Mouse (Mus musculus) midbrain, embryonic 16.5 days (tissue): Measurements from ENCODE around the gene Tmem240. TPM values are rescaled to one million over a fixed set of nuclear protein-coding genes. Genes with fewer than 3 reads are reported as not detected.
"Not testable (repeated sequence)": the region's sequence is repeated elsewhere in the genome, so short reads cannot be mapped to it uniquely, and the experiment has no call there.

ENCODE experiments used
- ATAC-seq: fragments of 200-750 bp; cut with Nextera tagmentation; 2 replicates; pipeline ENCODE4 v1.8.0; 2017; ENCODE audit warnings: moderate TSS enrichment
- H3K27ac ChIP-seq: fragments of 300-500 bp; sonication (generic); 2 replicates; pipeline ENCODE4 v1.5.1; 2014; ENCODE audit warnings: mild to moderate bottlenecking, low read length, mixed read lengths
- H3K27me3 ChIP-seq: fragments of 300-500 bp; sonication (generic); 2 replicates; pipeline ENCODE4 v1.6.1; 2014; ENCODE audit warnings: low read depth, low read length, mixed read lengths; ENCODE audit not compliant: control insufficient read depth, insufficient read depth
- H3K36me3 ChIP-seq: fragments of 300-500 bp; sonication (generic); 2 replicates; pipeline ENCODE4 v1.6.1; 2014; ENCODE audit warnings: mild to moderate bottlenecking, low read length, moderate library complexity, mixed read lengths; ENCODE audit not compliant: control insufficient read depth, insufficient read depth
- H3K4me1 ChIP-seq: fragments of 300-500 bp; sonication (generic); 2 replicates; pipeline ENCODE4 v1.6.1; 2014; ENCODE audit warnings: mild to moderate bottlenecking, low read length, mixed read lengths; ENCODE audit not compliant: control insufficient read depth, insufficient read depth
- H3K4me2 ChIP-seq: fragments of 300-500 bp; sonication (generic); 2 replicates; pipeline ENCODE4 v1.6.1; 2014; ENCODE audit warnings: mild to moderate bottlenecking, low read length, mixed read lengths
- H3K4me3 ChIP-seq: fragments of 300-500 bp; sonication (generic); 2 replicates; pipeline ENCODE4 v1.5.1; 2014; ENCODE audit warnings: low read depth, mild to moderate bottlenecking, low read length, moderate library complexity, mixed read lengths
- H3K9ac ChIP-seq: fragments of 300-500 bp; sonication (generic); 2 replicates; pipeline ENCODE4 v1.6.1; 2014; ENCODE audit warnings: low read depth, low read length, mixed read lengths
- H3K9me3 ChIP-seq: fragments of 300-500 bp; sonication (generic); replicated peaks from 2 replicates; pipeline ENCODE4 v1.6.1; 2014; ENCODE audit warnings: mild to moderate bottlenecking, low read length, mixed read lengths; ENCODE audit not compliant: control insufficient read depth, poor library complexity, severe bottlenecking
- whole genome bisulfite sequencing: fragments of 180-500 bp; shearing (Covaris S2); extraction: QIAGEN DNeasy Blood & Tissue Kit; methylation state at CpG from one replicate; pipeline ENCODE4 v1.1.7; 2014; 5-methylcytosine and 5-hydroxymethylcytosine counted together
- microRNA-seq: library from miRNA; unstranded; fragments of <30 nt; microRNA quantifications from one replicate; pipeline ENCODE4, GENCODE M21; 2017
- polyA plus RNA-seq: library from polyadenylated mRNA; unstranded; fragments of >200 nt; fragmentation: Nextera tagmentation; extraction: Ambion mirVana; gene quantifications from 2 replicates; pipeline ENCODE4 v1.2.1, GENCODE M21; 2015

Tmem240 gene
- polyA plus RNA-seq, 1 experiment from 2014 or later = 25.3 TPM

- peak overlapping the region; percentile 28; the same call in 1 of the 2 replicates for H3K4me2 ChIP-seq
- no peaks in the 10 kb centered on the region for H3K36me3 ChIP-seq
- no peaks in the 10 kb centered on the region for H3K9me3 ChIP-seq
- ATAC-seq = no peak
- H3K9ac ChIP-seq = peak overlapping the region; percentile 43; the same call in 1 of the 2 replicates
- H3K27ac ChIP-seq = no peak overlapping the region
- 79% methylated on average over 10 of the region's 10 CpGs for WGBS
- H3K4me3 ChIP-seq = no peak overlapping the region
- peaks cover 19% of the 10 kb centered on the region for H3K4me1 ChIP-seq
- H3K27me3 ChIP-seq = no peaks in the 10 kb centered on the region
Measured at GRCm38 (mm10) chr4:155785246-155785645, 50.6 kb downstream of the Tmem240 start.

GRCm38 (mm10) chr4:155785819-155786218 lies 51.2 kb downstream of the Tmem240 start, which contains the start of gene Tmem88b:
TSS of gene Tmem88b (minus strand) at chr4:155785874.
- no peaks in the 10 kb centered on the region for H3K9me3 ChIP-seq
- peak within 1 kb of the TSS; percentile 60 for H3K4me3 ChIP-seq
- H3K4me1 ChIP-seq = peaks cover 19% of the 10 kb centered on the region
- ATAC-seq = no peak
- H3K27ac ChIP-seq = peak within 1 kb of the TSS; percentile 89; the same call in 1 of the 2 replicates
- H3K4me2 ChIP-seq = peak within 1 kb of the TSS; percentile 75
- H3K36me3 ChIP-seq = no peaks in the 10 kb centered on the region
- H3K9ac ChIP-seq = peak within 1 kb of the TSS; percentile 94
- WGBS = 71% methylated on average over 5 of the region's 5 CpGs
- no peaks in the 10 kb centered on the region for H3K27me3 ChIP-seq

- WGBS = 83% methylated on average over 3 of the region's 3 CpGs
- H3K27ac ChIP-seq = no peak overlapping the region
- ATAC-seq = no peak
Measured at GRCm38 (mm10) chr4:155788300-155788699, 53.7 kb downstream of the Tmem240 start.

GRCm38 (mm10) chr4:155788833-155789232 lies 54.2 kb downstream of the Tmem240 start:
- H3K4me3 ChIP-seq, H3K27me3 ChIP-seq, H3K27ac ChIP-seq, H3K36me3 ChIP-seq, H3K4me1 ChIP-seq, ATAC-seq, H3K9ac ChIP-seq, H3K4me2 ChIP-seq, H3K9me3 ChIP-seq: not testable (repeated sequence)
- WGBS = 76% methylated on average over 4 of the region's 4 CpGs

More at GRCm38 (mm10) chr4:155788300-155788699, 53.7 kb downstream of the Tmem240 start:
- Histone ChIP-seq H3K9me3 (no peaks in the 10 kb centered on the region), H3K4me1 (peaks cover 14% of the 10 kb centered on the region), H3K9ac (no peak overlapping the region), H3K4me3 (no peak overlapping the region), H3K4me2 (no peak overlapping the region), H3K36me3 (no peaks in the 10 kb centered on the region), H3K27me3 (no peaks in the 10 kb centered on the region)

GRCm38 (mm10) chr4:155790021-155790489 lies 55.5 kb downstream of the Tmem240 start, which contains the start of gene Ankrd65:
TSS of gene Ankrd65 (plus strand) at chr4:155790439.
- no peak within 1 kb of the TSS for H3K9ac ChIP-seq
- no peak within 1 kb of the TSS for H3K27ac ChIP-seq
- 68% methylated on average over 3 of the region's 3 CpGs for WGBS
- no peak within 1 kb of the TSS for H3K4me3 ChIP-seq
- no peak for ATAC-seq
- no peaks in the 10 kb centered on the region for H3K9me3 ChIP-seq
- H3K36me3 ChIP-seq = no peaks in the 10 kb centered on the region
- H3K4me2 ChIP-seq = no peak within 1 kb of the TSS
- no peaks in the 10 kb centered on the region for H3K27me3 ChIP-seq
- H3K4me1 ChIP-seq = 0 out of 2 replicates have a peak, but pooled peaks cover 5% of the 10 kb centered on the region

Small RNAs within 50 kb of the gene (microRNA-seq; reads per million reads assigned to microRNA genes)
- not detected for gene Gm27743

Other genes with a start within 250 kb of the Tmem240 start
- 1,246 and 1,252 TPM in 2 replicates for gene Gnb1, start 243.4 kb upstream of the Tmem240 start, polyA plus RNA-seq
- gene Nadk, start 172.4 kb upstream of the Tmem240 start, polyA plus RNA-seq = 77.1 and 79.9 TPM in 2 replicates
- gene Slc35e2, start 133.4 kb upstream of the Tmem240 start, polyA plus RNA-seq = 14.7 and 15.5 TPM in 2 replicates
- 57.2 and 58.9 TPM in 2 replicates for gene Cdk11b, start 109.9 kb upstream of the Tmem240 start, polyA plus RNA-seq
- not detected in 2 replicates for gene Gm10563, start 89.4 kb upstream of the Tmem240 start, polyA plus RNA-seq
- gene Mmp23, start 81.4 kb upstream of the Tmem240 start, polyA plus RNA-seq = 3.1 and 4.6 TPM in 2 replicates
- 57.3 and 60.9 TPM in 2 replicates for gene Mib2, start 65.6 kb upstream of the Tmem240 start, polyA plus RNA-seq
- gene Fndc10, start 40.5 kb upstream of the Tmem240 start, polyA plus RNA-seq = 11.4 and 12.2 TPM in 2 replicates
- 151 and 153 TPM in 2 replicates for gene Ssu72, start 30.0 kb upstream of the Tmem240 start, polyA plus RNA-seq
- 87.9 and 93.2 TPM in 2 replicates for gene Atad3a, start 26.3 kb downstream of the Tmem240 start, polyA plus RNA-seq
- 31.0 and 31.5 TPM in 2 replicates for gene Vwa1, start 39.9 kb downstream of the Tmem240 start, polyA plus RNA-seq
- gene Tmem88b, start 51.1 kb downstream of the Tmem240 start, polyA plus RNA-seq = 0.85 and 1.1 TPM in 2 replicates
- gene Ankrd65, start 55.6 kb downstream of the Tmem240 start, polyA plus RNA-seq = not detected in 2 replicates
- 243 and 257 TPM in 2 replicates for gene Mrpl20, start 68.1 kb downstream of the Tmem240 start, polyA plus RNA-seq
- gene Ccnl2, start 77.7 kb downstream of the Tmem240 start, polyA plus RNA-seq = 148 and 154 TPM in 2 replicates
- 131 and 134 TPM in 2 replicates for gene Aurkaip1, start 96.5 kb downstream of the Tmem240 start, polyA plus RNA-seq
- gene Mxra8, start 104.9 kb downstream of the Tmem240 start, polyA plus RNA-seq = 16.9 and 21.1 TPM in 2 replicates
- 10.3 and 11.0 TPM in 2 replicates for gene Dvl1, start 112.6 kb downstream of the Tmem240 start, polyA plus RNA-seq
- gene Tas1r3, start 128.6 kb downstream of the Tmem240 start, polyA plus RNA-seq = 0.29 and 0.58 TPM in 2 replicates
- gene Cptp, start 134.6 kb downstream of the Tmem240 start, polyA plus RNA-seq = 25.1 and 28.1 TPM in 2 replicates
- 75.7 and 78.7 TPM in 2 replicates for gene Ints11, start 134.7 kb downstream of the Tmem240 start, polyA plus RNA-seq
- gene Pusl1, start 157.0 kb downstream of the Tmem240 start, polyA plus RNA-seq = 56.3 and 63.9 TPM in 2 replicates
- gene Acap3, start 157.0 kb downstream of the Tmem240 start, polyA plus RNA-seq = 77.4 and 78.1 TPM in 2 replicates
- gene Ube2j2, start 209.0 kb downstream of the Tmem240 start, polyA plus RNA-seq = 109 and 110 TPM in 2 replicates
- gene C1qtnf12, start 227.5 kb downstream of the Tmem240 start, polyA plus RNA-seq = 6.6 and 7.8 TPM in 2 replicates